Mouse (Mus musculus): ENCODE measurements around the gene Aldh18a1.
"Not testable (repeated sequence)": the region's sequence is repeated elsewhere in the genome, so short reads cannot be mapped to it uniquely, and the experiment has no call there.

The Aldh18a1 gene

DNA sequence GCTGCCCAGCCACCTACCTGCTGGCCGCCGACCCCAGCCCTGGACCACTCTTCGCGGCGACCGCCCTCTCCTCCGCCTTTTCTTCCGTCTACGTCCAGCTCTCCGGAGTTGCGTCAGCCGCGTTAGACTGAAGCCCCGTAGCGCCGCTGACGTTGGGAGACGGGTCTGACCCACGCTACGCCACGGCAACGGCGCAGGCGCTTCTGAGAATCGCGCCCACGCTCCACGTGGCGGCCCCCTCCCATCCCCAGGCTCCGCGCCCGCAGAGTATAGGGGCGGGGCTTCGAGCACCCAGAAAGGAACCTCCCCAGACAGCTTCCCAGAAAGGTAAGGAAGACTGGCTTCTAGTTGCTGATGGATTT lies at the start of gene Aldh18a1:
Gene Aldh18a1, minus strand, starts transcription at position 171 of the 362 bp plus-strand sequence.
- DNase-seq (ENCODE audit: low spot score) = peak; percentile 84

DNA sequence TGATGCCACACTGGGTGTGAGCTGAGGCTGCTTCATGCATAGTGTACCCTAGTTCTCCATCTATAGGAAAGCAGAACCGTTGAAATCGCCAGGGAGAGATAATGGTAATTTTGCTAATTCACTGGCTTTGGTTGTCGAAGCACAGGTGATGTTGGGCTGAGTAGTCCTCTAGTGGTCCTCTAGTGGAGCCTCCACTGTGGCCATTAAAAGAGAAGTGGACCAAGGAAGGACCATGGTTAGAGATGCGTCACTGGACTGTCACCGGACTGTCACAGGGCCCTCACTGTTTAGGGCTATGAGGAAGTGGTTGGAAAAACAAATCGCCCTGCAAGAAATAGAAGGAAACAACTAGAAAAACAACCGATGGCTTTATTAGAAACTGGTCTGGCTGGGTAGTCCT lies 49.3 kb upstream of the Aldh18a1 start:
- no peak for DNase-seq (ENCODE audit: low spot score)

DNA sequence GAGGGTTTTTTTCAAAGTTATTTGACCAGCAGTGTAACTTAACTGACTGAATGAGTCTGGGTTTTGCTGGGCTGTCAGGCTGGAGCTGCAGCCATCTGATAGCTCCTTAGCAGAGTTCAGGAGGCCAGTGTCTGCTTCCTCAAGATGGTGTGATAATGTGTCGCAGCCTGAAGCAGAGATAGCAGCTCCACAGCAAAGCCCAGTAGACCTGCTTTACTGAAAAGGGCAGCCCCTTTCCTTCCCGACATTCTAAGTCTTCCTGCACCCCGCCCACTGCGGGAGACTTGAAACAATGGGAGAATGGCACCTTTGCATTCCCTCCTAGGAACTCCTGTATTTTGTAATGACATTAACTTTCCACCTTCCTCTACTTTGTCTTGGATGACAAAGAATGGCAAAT lies 48.8 kb upstream of the Aldh18a1 start:
- DNase-seq (ENCODE audit: low spot score) = no peak

DNA sequence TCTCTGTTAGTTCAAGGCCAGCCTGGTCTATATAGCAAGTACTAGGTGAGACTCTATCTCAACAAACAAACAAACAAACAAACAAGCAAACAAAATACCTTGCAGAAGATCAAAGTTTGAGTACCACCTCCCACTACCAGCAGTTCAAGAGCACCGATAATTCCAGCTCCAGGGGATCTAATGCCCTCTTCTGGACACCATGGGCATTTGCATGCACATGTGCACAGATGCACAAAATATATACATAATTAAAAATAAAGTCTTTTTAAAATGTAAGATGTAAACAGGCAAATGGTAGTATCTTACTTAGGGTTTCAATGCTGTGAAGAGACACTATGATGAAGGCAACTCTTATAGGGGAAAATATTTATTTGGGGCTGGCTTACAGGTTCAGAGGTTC lies 44.9 kb upstream of the Aldh18a1 start:
- no peak for DNase-seq (ENCODE audit: low spot score)

DNA sequence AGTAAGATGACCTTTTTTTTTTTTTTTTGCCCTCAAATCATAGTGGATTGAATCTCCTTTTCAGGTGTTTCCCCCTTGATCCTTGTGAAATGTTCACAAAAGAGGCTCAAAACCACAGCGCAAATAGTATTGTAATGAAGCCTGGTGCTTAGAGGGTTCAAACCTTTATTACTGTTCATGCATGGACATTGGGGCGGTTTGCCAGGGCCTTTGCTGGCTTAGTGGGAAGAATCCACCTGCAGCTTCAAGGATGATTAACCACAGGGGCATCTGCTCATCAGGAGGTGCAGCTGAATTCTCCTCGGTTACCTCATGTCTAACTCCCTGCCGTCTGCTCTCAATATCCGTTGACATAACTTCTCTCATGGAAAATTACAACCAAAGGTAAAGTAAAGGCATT lies 44.4 kb upstream of the Aldh18a1 start:
- no peak for DNase-seq (ENCODE audit: low spot score)

DNA sequence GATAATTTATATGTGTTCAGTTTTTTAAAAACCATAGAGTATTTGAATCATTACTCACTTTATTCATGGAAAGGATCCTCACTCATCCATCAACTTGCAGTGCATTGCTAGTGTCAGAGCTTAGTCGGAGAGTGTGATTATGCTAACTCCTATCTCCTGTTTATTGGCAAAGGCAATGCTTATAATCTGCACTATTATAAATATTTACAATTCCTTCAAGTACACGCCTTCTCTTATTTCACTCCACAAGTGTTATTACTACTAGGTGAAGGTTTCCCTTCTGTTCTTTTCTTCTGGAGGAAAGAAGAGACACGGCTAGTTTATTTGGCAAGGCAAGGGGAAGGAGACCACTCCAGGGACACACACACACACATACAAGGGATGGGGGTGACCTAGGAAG lies 43.9 kb upstream of the Aldh18a1 start:
- DNase-seq (ENCODE audit: low spot score) = no peak

DNA sequence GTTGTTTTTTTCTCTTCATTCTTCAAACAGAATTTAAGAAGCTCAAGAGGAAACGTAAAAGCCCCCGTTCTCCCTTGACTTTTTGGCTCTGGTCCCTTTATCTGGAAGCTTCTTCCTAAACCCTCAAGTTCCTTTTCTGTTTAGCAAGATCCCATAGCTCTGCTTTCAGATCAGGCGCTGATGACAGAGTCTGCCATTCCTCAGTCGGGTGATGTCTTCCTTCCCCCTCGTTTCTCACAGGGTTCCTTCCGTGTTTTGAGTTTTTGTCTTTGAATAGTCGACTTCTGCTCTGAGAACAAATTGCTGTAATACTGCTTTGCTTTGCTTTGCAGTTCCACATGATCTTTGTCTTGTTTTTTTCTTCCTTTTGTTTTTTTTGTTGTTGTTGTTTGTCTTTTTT lies 42.3 kb upstream of the Aldh18a1 start:
- DNase-seq (ENCODE audit: low spot score) = no peak

DNA sequence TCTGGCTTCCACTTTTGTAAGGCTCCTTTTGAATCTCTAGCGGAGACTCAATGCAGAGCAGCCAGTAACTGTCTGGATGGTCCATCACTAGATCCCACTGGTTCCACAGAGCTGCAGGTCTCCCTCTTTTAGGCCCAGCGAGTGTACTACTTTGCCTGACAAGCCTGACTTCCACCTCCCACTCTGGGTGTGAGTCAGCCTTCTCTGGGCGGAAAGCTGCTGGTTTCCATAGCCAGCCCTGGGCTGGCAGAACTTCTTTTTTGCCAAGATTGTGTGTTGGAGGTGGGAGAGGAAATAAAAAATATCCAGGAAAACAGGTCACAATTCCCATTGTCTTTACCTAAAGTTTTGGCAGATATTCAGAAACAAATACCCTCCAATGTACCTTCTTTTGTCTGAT lies 41.8 kb upstream of the Aldh18a1 start:
- DNase-seq (ENCODE audit: low spot score) = no peak

DNA sequence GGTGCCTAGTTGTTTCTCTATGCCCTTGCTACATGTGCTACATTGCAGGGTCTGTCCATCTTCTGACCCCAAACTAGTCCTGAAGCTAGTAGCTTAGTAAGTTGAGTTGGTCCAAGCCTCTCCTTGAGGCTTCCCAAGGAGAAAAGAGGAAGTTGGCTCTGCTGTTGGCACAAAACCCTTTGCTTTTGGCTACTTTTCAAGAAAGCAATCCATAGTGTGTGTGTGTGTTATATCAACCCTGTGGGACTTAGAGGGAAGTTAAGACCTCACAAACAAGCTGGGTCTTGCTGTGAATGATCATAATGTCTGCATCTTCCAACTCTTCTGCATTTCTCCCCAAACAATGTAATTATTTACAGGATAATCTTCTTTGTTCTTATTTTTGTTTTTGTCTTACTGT lies 40.7 kb upstream of the Aldh18a1 start:
- DNase-seq (ENCODE audit: low spot score) = no peak

DNA sequence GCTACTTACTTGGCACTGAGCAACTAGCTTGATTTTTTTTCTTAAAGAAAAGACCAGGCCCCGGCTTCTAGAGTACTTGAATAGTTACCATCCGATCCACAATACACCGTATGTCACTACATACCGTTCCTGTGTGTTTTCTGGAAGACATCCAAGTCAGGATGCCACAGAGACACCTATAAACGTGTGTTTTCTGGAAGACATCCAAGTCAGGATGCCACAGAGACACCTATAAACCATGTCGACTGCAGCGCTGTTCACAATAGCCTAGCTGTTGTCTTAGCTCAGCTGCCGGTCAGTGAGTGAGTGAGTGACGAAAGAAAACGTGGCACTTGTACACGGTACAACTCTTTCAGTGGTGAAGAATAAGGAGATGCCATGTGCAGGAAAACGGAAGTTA lies 37.7 kb upstream of the Aldh18a1 start:
- DNase-seq (ENCODE audit: low spot score) = no peak

DNA sequence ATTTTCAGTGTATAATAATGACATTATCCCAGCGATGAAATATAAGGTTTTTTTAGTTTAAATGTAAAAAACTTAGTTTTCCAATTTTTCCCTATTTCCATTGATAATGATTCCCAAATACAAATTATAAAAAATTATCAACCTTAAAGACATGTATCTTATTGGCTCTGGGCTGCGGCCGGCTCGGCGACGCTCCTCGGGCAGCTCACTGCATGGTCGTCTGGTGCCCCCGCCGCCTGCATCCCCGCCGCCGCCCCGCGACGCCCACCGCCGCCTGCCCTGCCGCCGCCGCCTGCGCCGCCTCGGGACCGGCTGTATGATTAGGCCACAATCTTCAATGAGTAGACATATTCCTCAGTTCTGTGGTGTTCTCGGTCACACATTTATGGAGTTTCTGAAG lies 33.4 kb upstream of the Aldh18a1 start:
- DNase-seq (ENCODE audit: low spot score) = not testable (repeated sequence)

DNA sequence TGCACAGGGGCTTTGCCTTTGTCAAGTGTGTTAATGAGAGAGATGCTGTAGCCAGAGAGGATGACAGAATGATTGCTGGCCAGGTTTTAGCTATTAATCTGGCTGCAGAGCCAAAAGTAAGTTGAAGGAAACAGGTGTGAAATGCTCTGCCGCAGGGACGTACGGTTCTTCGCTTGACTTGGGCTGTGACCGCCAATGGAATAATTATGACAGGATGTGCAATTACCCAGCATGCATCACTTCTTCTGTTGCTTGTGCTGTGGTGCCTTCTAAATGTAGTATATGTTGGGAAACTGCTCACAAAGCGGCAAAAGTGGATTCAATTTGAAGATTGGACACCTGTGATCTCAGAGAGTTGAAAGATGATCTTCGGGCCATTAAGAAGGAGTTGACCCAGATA lies 27.8 kb upstream of the Aldh18a1 start:
- no peak for DNase-seq (ENCODE audit: low spot score)

DNA sequence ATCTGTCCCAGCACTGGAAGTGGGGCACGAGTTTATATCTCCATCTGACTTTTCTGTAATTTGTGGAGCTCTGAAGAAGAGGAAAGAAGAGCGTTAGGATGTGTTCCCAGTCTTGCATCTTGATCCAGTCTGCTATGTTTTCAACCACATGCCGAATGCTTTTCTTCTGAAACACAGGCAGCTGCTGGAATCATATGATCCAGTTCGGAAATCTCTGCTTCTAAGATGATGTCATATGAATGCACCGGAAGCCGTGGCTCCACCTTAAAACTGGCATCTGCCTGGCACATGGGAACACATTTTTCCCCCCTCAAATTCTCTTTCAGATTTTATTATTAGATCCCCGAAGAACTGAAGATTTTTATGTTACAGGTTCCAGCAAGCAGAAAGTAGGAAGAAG lies 26.5 kb upstream of the Aldh18a1 start:
- DNase-seq (ENCODE audit: low spot score) = no peak

DNA sequence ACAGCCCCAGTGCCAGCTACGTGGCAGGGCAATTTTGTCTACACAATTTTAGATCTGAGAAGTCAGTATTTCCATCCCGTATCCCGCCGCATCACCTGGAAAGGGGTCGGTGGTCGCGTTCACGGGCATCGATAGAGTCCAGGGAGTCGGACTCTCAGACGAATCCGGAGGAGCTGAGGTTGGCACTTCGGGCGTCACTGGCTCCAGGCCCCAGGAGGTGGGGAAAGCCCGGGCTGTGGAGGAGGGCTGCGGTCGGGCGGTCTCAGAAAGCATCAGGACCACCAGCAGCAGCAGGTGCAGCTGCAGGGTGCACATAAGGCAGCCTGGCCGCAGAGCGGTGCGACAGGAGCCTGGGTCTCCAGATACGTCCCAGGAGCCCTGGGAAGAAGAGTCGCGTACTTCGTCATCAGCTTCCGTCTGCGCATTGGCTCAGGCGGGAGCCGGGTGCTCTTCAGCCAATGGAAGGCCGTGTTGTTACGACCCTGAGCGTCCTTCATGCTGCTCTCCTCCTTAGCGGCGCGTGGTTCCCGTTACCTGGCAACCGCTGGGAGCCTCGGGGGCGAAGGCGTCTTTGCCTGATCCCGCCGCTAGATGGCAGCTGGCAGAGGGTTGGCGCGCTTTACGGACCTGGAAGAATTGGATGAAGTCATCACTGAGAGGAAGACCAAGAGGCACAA lies 23.7 kb upstream of the Aldh18a1 start, which contains the start of the genes Tctn3 and Entpd1:
Gene Tctn3, minus strand, starts transcription at position 404 of the 677 bp plus-strand sequence.
Gene Entpd1, plus strand, starts transcription at position 537 of the 677 bp plus-strand sequence.
- DNase-seq (ENCODE audit: low spot score) = peak; percentile 88

DNA sequence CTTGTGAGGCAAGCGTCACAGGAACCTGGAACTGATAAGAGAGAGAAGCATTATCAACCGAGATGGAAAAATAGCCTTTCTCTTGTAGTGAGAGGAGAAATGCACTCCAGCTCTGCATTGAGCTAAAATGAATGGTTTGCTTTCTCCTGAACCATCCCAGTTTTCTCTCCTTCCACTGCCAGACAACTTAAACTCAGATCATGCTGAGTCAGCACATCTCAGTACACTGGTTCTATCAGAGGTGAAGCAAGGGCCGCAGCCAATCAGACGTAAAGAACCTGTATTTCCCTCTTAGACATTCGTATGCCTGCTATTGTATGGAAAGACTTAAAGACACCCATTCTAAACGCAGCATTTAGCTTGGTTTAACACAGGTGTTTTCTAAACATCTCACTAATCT lies 19.4 kb upstream of the Aldh18a1 start:
- DNase-seq (ENCODE audit: low spot score) = no peak

DNA sequence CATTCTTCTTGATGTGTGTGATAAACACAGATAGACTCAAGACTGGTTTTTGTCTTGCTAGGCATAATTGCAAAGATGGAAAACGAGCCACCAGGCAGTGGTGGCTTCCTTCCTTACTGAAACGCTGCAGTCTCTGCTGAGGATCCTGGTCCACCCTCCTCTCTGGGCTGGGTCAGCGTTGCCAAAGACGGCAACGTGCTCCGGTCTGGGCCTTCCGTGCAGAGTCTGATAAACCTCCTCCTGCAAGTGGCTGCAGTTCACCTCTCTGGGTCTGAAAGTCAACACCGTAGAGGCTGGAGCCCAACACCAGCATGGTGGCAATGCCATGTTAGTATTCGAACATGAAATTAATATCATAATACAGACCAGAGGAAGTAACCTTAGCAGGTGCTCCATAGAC lies 16.9 kb upstream of the Aldh18a1 start:
- no peak for DNase-seq (ENCODE audit: low spot score)

DNA sequence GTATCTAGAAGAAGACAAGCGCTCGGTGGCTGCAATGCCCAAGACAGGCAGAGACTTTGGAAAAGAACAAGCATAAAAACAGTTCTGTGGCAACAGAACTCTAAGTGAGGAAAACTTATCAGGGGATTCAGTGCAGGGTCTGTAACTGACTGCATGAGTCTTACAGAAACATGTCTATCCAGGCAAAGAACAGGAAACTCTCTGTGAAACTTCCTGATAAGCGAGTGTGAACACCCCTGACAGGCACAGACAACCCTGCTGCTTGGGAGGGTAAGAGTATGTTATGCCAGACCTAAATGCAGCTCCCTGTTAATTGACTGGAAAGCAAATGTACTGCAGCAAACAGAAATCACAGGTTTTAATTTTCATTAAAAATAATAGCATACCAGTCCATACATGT lies 13.6 kb upstream of the Aldh18a1 start:
- no peak for DNase-seq (ENCODE audit: low spot score)

DNA sequence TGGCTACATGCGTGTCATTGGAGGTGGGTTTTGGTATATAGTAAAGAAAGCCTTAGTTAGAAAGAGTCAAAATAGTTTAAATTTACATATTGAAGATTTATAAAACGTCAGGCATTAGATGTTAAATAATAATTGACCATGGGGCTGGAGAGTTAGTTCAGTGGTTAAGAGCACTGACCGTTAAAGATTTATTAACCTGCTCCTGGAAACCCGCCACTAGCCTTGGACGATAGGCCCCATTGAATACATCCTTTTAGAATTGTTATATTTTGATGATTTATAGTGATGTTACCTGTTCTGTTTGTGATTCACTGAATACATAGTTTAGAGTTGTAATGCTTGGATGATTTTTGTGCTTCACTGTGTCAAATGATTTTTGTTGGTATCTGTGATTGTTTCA lies 12.6 kb upstream of the Aldh18a1 start:
- not testable (repeated sequence) for DNase-seq (ENCODE audit: low spot score)

DNA sequence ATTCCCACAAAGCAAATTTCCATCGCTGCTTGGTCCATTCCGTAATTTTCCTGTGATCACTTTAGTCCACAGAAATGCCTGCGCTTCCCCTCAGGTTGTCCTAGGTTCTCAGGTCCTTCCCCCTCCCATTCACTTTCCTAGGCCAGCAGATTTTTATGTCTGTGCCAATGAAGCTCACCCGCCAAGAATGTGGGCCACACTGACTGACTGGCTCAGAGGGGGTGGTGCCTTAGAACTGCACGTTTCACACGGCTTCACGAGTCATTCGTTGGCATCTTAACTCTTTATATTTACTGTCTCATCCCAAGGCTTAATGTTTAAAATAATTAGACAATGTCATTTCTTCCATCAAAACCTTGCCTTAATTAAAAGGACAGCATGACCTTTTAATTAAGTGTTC lies 7.6 kb upstream of the Aldh18a1 start:
- no peak for DNase-seq (ENCODE audit: low spot score)

DNA sequence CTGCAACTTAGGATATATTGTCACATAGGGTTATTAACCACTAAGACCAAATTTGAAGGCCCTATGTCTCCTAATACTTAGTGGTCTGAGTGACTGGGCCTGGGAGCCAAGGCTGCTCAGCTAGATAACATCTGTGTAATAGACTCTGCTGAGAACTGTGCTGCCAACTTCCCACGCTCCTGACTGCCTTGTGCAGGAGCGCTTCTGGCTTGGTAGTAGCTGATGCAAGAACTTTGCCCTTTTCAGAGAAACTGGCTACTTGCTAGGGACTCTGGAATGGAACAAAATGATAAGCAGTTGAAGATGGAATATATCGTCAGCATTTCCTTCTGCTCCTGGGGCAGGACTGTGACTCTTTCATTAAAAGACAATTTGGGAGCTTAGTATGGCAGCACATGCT lies 7.0 kb upstream of the Aldh18a1 start:
- DNase-seq (ENCODE audit: low spot score) = no peak

DNA sequence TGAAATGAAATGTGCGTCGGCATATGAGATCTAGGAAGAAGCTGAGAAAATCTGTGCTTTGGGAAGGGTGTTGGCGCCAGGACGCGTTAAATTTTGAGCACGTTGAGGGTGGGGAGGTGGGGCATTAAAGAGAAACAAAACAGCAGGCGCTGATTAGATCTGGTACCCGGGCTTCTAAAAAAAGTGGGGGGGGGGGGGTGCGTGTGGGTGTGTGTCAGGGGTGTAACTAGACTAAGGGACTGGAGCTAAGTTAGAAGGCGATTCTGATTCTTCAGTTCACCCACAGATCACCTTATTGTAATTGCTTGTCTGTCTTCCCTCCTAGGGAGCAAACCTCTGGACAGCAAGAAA lies 1.2 kb upstream of the Aldh18a1 start:
- no peak for DNase-seq (ENCODE audit: low spot score)

DNA sequence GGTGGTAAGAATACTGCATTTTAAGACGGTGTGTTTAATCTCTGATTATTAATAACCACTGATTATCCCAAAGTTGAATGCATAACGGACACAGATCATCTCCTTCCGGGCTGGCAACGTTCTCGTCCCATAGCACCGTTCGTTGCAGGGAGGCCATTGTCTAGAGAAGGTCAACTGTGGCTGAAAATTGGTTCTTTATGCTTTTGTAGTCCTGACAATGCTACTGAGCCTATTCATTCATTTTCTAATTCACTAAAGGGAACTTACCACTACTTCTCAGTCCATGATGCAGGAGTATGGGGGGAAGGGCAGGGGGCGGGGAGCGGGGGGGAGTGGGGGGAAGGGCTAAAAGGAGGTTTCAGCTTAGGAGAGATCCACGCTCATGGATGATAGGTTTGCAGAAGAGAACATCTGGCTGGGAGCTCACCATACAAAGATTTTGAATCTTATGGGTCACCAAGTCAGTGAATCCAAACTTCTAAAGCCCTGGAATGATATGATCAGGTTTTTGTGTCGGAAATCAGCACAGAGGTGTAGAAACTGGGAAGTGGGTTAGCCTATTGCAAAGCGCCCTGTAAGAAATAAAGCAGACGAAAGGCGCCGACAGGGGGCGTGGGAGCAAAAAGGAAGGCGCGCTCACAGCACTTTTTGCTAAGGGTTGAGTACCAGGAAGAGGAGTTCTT lies 725 bp upstream of the Aldh18a1 start:
- DNase-seq (ENCODE audit: low spot score) = peak; percentile 81

DNA sequence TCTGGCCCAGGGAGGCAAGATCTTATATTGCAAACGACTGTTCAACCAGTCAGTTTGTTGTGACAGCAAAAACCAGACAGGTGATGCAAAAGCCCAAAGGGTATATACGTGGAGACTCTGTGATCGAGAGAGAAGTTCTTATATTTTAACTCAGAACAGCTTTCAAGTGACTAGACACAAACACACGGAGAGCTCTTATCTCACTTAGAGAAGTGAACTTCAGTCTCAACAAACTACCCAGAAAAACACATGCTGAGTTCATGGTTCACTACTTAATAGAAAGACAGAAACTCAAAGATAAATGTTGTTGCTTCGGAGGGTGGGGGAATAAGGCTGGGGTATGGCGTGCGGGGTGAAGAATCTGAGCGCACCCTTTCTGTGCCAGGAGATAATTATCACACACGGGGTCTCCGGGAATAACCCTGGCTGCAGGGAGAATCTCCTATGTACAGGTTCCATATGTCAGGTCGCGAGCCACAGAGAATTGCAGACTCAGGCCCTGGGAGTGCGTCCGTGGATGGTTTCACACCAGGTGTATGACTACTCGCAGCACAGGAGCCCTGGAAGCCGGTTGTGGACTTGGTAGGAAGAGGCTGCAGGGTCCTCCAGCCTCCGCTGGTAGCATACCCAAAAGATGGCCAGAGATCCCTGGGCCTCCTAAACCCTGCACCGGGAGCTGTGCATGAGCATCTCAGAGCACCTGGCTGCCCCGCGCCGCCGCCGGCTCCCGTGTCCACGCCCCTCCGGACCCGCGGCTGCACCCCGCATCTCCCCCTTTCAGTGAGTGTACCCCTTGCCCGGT lies 571 bp downstream of the Aldh18a1 start:
- no peak for DNase-seq (ENCODE audit: low spot score)

All from spleen, adult 12 weeks (tissue).